Mouse (Mus musculus): Measurements from ENCODE around the gene Uhrf2.
"Not testable (repeated sequence)": the region's sequence is repeated elsewhere in the genome, so short reads cannot be mapped to it uniquely, and the experiment has no call there.

Uhrf2 gene

DNA sequence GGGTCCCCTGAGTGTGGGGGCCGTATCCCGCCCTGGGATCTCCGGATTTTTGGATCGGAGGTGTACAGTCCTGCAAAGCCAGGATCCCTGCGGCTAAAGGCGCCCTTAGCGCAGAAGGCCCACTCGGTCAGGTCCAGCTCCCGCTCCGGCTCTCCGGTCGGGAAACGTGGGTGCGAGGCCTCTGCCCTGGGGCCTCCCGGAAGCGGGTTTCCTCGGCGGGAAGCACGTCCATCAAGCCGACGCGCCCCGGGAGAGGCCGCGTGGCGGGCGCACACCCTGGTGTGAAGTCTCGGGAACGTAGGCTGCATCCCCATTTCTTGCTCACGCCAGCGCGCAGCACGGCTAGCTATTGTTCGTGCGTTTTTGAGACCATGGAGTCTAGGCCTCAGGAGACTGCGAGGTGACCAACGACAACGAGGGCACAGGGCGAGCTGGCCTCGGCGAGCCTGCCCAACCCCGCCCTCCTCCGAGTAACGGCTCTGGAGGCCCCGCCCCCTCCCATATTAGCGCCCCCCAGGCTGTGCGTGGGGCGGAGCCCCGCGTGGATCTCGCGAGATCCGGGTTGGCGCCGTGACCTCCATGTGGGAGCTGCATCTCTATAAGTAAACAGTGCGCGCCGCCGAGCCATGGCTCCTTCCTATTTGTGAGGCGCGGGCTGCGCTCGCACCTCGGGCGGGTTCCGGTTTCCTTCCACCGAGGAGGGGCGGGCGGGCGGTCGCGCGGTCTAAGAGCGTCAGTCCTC is at the start of gene Uhrf2:
Gene Uhrf2, plus strand, starts transcription at position 620 of the 742 bp plus-strand sequence.
- DNase-seq (ENCODE audit: low spot score in 2 of 2), result peak; percentile 96 to 98

DNA sequence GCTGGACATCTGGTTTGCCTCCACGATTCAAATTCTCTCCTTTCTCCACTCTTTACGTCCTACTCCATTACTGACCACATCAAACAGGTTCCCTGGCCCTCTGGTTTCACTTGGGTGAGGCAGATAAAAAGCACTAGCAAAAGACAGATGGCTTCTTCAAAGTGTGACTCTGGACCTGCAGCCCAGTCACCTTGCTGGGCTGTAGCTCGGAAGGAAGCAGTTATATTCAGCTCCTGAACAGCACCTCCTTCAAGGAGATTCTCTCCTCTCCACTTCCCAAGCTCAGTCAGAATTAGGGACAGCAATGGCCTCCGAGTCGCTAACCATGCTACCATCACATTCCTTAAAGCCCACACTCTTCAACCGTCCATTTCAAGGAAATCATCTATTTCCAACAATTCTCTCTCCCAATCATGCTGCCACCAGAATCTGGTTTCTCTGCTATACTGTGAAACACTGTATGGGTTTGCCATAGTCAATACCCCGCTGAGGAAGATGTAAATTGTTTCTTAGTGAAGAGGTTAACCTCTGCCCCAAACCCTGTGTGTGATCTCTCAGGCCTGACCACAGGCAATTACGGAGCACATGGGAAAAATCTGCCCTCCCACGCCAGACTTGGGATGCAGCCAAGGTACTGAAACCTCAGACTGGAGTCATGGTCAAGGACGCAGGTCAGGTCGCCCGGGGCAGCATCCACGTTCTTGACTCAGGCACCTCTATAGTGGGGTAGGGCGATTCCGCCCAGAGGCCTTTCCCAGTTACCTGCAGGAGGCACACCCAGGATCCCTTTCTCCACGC is 45.9 kb upstream of the Uhrf2 start:
- no peak for DNase-seq (ENCODE audit: low spot score in 2 of 2)

DNA sequence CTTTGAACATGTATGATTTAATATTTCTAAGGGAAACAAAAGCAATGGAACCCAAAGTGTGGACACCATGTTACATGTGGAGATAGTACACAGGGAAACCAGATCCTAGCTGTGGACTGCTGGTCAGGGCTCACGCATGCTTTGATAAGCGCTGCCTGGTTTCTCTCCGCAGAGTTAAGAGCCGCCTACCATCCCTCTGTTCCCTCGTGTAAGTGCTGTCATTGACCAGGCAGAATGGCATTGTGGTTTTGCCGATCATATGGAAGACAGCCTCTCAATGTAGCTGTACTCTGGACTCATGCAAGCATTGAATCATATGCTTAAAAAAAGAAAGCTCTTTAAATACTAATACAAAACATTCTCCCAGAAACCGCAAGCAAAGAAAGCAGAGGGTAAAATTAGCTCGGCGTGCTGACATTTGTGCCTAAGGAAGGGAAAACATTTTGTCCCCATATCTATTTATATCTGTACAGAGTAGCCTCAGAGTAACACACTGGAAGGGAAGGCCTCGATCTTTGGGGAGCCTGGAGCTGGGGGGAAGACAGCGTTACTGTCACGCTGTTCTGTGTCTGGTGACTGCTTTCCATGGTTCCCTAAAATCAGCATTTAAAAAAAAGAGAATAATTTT is 43.7 kb upstream of the Uhrf2 start:
- no peak for DNase-seq (ENCODE audit: low spot score in 2 of 2)

DNA sequence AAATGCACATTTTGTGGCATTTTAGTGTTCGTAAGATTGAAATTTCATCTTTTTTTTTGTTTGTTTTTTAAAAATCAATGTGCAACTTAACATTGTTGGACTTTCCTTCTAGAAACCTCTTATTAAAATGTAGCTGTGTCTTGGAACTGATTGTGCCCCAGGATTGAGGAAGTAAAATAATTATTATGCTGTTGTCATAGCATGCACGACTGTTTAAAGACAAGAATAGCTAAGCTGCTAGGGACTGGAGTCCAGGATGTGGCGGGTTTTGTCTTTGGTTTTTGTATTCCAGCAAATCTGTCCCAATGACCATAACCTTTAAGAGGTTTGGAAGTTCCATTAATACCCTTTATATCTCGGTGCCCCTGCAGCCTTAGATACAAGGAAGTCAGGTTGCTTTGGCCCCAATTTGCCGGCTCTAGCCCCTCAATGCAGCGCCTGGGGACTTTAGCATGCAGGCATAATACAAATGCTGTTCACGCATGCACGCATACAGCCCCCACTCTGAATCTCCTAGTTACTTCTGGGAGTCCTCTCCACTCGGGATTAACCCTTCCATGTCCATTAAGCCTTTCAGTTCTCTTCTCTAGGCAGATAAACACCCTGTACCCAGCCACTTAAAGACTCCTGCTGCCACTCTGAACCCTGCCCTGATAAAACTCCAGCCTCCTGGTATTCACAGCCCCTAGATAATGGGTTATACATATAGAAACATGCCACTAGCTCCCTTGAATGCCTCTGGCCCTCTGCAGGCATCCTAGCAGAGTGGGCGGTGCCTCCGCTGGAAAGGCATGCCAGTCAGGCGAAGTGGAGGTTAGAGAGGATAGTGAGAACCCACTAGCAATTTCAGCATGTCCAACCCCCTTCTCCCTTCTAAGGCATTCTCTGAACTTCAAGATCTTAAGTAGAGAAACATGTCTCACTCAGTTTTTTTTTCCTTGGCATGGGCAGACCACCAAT is 29.6 kb upstream of the Uhrf2 start:
- DNase-seq (ENCODE audit: low spot score in 2 of 2), result no peak

DNA sequence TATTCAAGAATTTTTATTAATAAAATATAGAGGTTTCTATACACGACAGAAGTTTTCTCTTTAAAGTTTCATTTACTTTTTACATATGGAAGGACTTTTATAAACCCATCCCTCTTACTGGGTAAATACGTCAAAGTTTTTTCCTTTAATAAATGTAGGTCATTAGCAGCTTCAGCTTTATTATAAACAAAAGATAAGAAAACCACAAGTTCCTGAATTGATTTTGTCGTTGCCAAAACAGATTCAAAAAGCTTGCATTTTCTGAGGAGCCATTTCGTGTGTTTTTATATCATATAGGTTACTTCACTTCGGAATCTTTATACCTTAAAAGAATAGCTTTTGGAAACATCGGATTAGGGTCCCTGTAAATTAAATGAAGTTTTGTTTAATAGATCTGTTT is 28.8 kb upstream of the Uhrf2 start:
- no peak for DNase-seq (ENCODE audit: low spot score in 2 of 2)

DNA sequence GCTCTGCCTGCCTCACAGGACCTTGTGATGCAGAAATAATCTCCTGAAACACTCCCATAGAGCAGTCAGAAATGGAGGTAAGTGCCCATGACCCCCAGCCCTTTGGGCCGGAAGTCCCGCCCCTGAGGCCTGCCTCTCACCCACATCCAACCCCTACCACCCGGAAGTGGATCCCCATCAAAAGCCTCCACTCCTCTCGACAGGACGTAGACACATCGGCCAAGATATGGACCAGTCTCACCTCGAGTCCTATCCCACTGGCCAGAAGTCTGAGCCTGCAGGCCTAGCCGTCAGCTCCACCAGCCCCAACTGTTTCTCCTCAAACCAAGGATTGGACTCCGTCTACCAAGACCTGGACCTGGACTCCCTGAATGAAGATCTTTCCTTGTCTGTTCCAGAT is 26.7 kb upstream of the Uhrf2 start, which contains the start of gene Trpd52l3:
Gene Trpd52l3, plus strand, starts transcription at position 170 of the 400 bp plus-strand sequence.
- no peak for DNase-seq (ENCODE audit: low spot score in 2 of 2)

DNA sequence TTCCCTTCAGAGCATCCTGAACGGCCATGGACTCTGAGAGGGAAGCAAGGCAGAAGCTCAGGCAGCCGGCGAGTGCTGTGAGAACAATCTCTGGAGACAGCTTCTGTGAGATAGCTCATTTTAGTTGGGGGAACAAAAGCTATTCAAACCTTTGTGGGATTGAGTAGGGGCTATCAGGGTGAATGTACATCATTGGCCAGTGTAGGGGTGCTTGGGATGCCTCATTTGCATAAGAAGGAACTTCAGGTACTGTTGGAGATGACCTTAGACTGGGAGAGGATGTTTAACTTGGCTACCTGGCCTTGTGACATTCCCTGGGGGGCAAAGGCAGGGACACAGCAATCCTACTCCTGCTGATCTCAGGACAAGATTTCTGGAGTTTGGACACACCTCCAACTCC is 23.9 kb upstream of the Uhrf2 start:
- no peak for DNase-seq (ENCODE audit: low spot score in 2 of 2)

DNA sequence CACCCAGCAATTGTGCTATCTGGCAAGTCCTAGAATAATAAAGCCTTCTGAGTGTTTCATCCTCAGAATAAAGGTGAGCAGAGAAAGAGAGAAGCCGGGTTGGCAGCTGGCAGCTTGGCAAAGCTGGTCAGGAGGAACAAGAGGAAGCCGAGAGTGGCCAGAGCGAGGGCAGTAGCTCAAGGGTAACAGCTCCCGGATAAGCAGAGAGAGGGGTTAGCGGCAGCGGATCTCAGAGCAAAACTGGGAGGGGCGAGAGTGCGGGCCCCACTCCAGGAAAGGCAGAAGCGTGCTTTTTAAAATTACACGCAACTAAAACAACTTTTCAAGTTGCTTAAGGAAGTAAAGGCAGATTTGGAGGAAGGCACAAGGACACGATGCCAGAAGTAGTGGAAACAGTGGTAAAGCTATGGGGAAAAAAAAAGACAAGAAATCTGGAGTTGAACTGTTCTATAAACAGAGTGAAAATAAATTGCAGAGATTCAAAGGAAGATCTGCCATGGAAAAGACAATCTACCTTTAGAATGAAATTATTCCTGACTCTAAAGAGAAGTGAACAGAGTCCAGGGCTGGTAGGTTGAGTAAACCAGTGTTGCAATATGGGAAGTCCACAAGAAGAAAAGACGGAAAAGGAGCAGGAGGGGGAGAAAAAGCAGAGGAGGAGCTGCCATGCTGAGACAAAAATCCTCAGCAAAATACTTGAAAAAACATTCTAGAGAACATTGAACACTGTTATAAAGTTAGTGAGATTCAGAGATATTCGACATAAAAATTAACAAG is 19.6 kb upstream of the Uhrf2 start:
- DNase-seq (ENCODE audit: low spot score in 2 of 2), result no peak

DNA sequence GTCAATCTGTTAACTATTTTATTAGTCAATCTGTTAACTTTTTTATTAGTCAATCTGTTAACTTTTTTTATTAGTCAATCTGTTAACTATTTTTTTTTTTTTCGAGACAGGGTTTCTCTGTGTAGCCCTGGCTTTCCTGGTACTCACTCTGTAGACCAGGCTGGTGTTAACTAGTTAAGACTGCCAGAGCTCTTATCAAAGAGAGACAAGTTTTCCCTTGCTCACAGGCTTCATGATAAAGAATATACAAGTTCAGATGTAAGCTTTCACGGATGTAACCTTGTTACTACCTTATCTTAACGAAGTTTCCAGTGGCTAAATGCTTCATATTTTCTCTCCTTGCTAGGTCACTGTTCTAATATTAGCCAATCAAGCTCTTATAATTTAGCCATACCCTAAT is 16.0 kb upstream of the Uhrf2 start:
- DNase-seq (ENCODE audit: low spot score in 2 of 2), result no peak

DNA sequence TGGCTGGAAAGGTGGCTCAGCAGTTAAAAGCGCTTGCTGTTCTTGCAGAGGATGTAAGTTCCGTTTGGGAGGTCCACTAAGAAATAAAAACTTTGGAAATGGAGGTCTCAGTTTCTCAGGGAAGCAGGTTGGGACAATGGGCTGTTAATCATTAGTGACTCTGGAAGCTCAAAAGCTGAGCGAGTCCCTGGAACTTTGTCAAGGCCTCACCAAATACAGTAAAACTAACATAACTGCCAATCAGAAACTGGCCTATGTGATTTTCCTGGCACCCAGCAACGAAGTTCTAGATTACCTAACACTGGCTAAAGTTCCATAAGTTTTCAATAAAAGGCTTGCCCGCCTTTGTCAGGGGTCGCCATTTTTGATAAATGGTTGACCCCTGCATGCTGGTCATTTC is 14.2 kb upstream of the Uhrf2 start:
- DNase-seq (ENCODE audit: low spot score in 2 of 2), result no peak

DNA sequence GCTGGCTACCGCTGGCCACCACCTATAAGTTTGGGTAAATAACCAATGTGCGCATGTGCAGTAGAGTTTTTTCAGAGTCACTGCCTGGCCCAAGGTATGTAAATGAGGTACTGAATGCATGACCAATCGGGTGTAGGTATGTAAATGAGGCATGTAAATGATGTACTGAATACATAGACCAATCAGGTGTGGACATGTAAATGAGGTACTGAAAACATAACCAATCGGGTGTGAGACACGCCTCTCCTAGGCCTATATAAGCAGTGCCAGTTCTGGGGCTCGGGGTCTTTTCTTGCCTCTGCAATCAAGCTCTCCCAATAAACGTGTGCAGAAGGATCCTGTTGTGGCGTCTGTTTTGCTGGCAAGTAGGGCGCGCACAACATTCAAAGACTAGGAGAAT is 6.9 kb upstream of the Uhrf2 start:
- DNase-seq (ENCODE audit: low spot score in 2 of 2), result not testable (repeated sequence)

DNA sequence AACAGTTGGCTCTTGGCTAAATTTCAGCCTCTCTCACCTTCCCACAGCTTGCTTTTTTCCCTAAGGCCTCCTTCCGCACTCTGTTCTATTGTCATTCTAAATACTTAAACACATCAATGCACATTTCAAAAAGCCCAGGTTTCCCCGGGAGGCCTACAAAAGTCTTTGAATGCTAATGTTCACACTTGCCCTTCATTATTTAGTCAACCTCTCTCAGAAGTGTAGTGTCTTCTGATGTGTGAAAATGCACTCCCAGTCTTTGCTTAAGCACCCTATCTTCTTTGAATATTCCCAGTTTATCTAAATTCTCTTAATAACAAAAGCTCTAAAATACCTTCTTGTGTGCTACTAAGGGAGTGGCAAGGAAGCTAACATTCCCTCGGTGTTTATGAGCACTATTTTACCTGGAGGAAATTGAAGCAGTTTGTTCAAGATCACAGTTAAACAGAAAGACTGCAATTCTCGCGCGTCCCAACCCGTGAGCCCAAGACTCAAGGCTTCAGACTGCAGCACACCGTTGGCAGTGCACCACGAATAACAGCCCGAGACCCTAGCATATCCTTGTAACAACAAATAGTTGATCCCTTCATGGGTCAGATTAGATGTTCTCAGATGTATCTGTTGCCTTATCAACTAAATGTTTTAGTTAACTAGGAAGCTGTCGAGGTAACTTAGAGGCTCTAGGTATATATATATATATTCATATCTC is 1.2 kb upstream of the Uhrf2 start:
- no peak for DNase-seq (ENCODE audit: low spot score in 2 of 2)

DNA sequence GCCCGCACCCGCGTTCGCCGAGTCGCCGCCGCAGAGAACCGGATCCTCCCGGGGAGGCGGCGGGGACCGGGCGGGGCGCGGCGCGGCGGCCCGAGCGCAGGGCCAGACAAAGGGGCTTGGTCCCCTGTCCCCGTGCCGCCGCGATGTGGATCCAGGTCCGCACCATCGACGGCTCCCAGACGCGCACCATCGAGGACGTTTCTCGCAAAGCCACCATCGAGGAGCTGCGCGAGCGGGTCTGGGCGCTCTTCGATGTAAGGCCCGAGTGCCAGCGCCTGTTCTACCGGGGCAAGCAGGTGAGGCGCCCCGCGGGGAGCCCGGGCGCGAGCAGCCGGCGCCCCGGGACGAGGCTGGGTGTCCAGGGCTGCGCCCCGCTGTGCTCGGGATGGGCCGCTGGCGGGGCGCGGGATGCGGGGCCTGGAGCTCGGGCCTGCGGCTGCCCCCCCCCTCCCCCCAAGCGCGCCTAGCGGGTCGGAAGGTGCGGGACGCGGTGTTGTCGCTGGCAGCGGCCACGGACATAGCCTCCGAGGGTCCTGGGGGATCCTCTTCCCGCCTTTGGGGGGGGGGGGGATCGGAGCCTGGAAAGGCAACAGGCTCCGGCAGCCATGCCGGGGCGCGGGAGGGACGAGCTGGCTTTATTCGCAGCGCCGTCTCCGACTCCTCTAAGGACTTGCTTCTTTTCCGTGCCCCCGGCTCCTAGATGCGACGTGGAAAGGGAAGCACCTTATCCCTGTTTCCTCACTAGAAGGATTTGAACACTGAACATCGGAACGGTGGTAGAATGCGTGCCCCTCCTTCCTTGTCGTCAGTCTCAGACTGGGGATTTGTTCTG is 539 bp downstream of the Uhrf2 start:
- peak; percentile 37 to 54 for DNase-seq (ENCODE audit: low spot score in 2 of 2)

DNA sequence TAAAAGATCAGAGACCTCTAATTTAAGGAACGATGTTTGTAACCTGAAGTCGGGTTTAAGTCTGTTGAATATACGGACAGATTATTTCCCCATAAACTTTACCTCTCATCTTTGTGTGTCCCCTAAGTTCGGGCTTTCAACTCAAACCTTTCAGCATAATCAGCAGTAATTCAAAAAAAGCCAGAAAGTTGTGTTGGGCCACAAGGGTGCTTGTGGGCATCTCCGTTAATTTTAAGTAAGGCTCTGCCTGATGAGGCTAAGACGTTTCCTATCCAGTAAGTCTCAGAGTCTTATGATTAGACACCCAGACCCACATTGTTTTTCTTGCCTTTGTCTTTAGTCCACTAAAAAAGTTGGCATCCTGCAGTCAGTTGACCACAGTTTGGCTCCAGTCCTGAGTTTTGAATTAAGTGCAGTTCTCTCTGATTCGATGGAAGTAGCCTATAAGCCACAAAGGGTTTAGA is 1.2 kb downstream of the Uhrf2 start:
- DNase-seq (ENCODE audit: low spot score in 2 of 2), result no peak

DNA sequence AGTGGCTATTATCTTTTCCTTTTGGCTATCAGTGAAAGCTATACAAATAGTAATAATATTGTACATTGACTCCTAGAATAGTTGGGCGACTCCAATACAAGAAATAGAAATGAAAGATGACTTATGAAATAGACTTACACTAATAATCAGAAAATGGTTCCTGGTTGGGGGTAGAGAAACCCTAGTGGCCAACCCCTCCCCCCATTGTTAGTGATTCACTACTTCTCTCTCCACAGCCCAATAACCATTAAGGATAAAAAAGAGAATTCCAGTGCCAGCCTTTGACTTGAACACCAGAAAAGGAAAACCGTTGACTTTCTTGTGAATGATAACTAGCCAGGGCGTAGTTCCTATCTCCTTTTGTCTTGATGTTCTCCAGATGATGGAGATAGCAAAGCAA is 1.9 kb downstream of the Uhrf2 start:
- DNase-seq (ENCODE audit: low spot score in 2 of 2), result no peak

DNA sequence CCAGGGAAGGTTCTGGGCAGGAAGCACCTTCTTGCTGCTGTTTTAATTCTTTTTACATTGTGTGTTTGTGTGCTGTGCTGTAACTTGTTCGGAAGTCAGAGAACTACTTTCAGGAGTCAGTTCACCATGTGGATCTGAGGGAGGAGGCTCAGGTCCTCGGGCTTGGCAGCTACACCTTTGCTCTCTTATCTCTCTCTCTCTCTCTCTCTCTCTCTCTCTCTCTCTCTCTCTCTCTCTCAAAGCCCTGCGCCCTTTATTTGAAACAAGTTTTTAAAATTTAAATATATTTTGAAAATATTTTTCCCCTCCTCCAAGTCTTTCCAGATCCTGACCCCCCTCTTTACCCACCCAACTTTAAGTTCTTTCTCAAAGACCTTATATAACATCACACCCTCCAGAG is 5.0 kb downstream of the Uhrf2 start:
- DNase-seq (ENCODE audit: low spot score in 2 of 2), result no peak

DNA sequence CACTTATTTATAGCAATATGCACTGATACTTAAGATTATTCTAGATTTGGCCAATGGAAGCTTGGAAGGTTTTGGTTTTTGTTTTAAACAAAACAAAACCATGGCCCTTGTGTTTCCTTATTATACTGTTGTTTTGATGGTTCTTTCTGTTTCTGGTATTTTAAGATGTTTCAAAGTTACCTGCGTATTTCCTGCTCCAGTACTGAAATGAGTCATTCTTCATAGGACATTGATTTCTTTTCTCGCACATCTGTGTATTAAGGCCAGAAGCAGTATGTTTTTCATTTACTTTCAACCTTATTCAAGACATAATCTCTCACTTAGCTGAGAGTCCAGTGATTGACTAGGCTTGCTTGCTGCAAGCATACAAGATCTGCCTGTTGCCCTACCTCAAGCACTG is 13.4 kb downstream of the Uhrf2 start:
- DNase-seq (ENCODE audit: low spot score in 2 of 2), result no peak

DNA sequence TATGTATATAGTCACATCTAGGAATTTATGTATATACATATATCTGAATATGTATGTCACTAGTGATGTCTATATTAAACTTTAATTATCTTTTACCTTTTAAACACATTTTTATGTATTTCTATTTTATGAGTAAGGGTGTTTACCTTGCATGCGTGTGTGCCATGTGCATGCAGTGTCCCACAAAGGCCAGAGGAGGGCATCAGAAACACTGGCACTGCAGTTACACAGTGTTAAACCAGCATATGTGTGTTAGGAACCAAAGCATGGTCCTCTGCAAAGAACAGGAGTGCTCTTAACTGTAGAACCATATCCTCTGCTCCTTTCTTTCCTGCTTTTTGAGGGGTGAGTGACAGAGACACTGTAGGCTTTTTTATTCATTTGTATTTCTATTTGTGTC is 14.3 kb downstream of the Uhrf2 start:
- DNase-seq (ENCODE audit: low spot score in 2 of 2), result no peak

DNA sequence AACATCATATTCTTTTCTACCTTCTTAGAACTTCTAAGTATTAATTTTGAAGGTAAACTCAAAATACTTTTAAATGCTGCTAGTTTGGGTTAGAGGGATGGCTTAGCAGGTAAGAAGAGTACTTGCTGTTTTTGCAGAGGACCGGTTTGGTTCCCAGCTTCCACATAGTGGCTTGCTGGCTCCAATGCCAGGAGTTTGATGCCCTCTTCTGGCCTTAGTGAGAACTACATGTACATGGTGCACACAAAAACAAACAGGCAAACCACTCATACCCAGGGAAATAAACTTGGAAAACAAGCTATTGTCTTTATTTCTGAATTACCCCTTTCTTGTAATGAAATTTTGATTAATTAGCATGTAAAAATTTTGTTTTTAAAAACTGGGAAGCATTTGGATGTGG is 15.5 kb downstream of the Uhrf2 start:
- DNase-seq (ENCODE audit: low spot score in 2 of 2), result peak in 1 of 2 experiments; percentile 58

All from spleen, postnatal 10 days (tissue).